Mouse (Mus musculus) lung, embryonic 16.5 days (tissue): Measurements from ENCODE around the gene Rtn4. TPM values are rescaled to one million over a fixed set of nuclear protein-coding genes. Genes with fewer than 3 reads are reported as not detected.

ENCODE experiments used
- ATAC-seq: fragments of 200-750 bp; cut with Nextera tagmentation; 2 replicates; pipeline ENCODE4 v1.8.0; 2017; ENCODE audit warnings: low read depth, mild to moderate bottlenecking, moderate library complexity
- H3K27ac ChIP-seq: fragments of 300-500 bp; sonication (generic); 2 replicates; pipeline ENCODE4 v1.5.1; 2014; ENCODE audit warnings: mild to moderate bottlenecking, control low read depth, low read length
- H3K27me3 ChIP-seq: fragments of 300-500 bp; sonication (generic); 2 replicates; pipeline ENCODE4 v1.6.1; 2014; ENCODE audit warnings: low read depth, low read length, mixed read lengths; ENCODE audit not compliant: control insufficient read depth, insufficient read depth
- H3K36me3 ChIP-seq: fragments of 300-500 bp; sonication (generic); 2 replicates; pipeline ENCODE4 v1.6.1; 2014; ENCODE audit warnings: low read length; ENCODE audit not compliant: control insufficient read depth, insufficient read depth
- H3K4me1 ChIP-seq: fragments of 300-500 bp; sonication (generic); replicated peaks from 2 replicates; pipeline ENCODE4 v1.6.1; 2014; ENCODE audit warnings: low read length, mixed read lengths; ENCODE audit not compliant: control insufficient read depth, insufficient read depth
- H3K4me2 ChIP-seq: fragments of 300-500 bp; sonication (generic); 2 replicates; pipeline ENCODE4 v1.6.1; 2014; ENCODE audit warnings: low read depth, low read length, control low read depth
- H3K4me3 ChIP-seq: fragments of 300-500 bp; sonication (generic); 2 replicates; pipeline ENCODE4 v1.5.1; 2014; ENCODE audit warnings: mild to moderate bottlenecking, low read length, control low read depth
- H3K9ac ChIP-seq: fragments of 300-500 bp; sonication (generic); 2 replicates; pipeline ENCODE4 v1.6.1; 2014; ENCODE audit warnings: low read length, control low read depth
- H3K9me3 ChIP-seq: fragments of 300-500 bp; sonication (generic); 2 replicates; pipeline ENCODE4 v1.6.1; 2016; ENCODE audit warnings: low read length; ENCODE audit not compliant: control insufficient read depth
- WGBS: fragments of 180-500 bp; shearing (Covaris S2); extraction: QIAGEN DNeasy Blood & Tissue Kit; methylation state at CpG from one replicate; pipeline ENCODE4 v1.1.7; 2014; 5-methylcytosine and 5-hydroxymethylcytosine counted together
- polyA plus RNA-seq: library from polyadenylated mRNA; unstranded; fragments of >200 nt; fragmentation: Nextera tagmentation; extraction: Ambion mirVana; gene quantifications from 2 replicates; pipeline ENCODE4 v1.2.1, GENCODE M21; 2015

The Rtn4 gene
- polyA plus RNA-seq, 1 experiment from 2014 or later, result 43.0 TPM

- H3K9me3 ChIP-seq, result no peaks in the 10 kb centered on the region
- H3K4me2 ChIP-seq, result no peak overlapping the region
- H3K27ac ChIP-seq, result no peak overlapping the region
- no peaks in the 10 kb centered on the region for H3K36me3 ChIP-seq
- no peak overlapping the region for H3K9ac ChIP-seq
- no peak overlapping the region for H3K4me3 ChIP-seq
- no peaks in the 10 kb centered on the region for H3K27me3 ChIP-seq
- 74% methylated on average over 11 of the region's 11 CpGs for WGBS
- ATAC-seq, result no peak
- H3K4me1 ChIP-seq, result no peaks in the 10 kb centered on the region
Observed at GRCm38 (mm10) chr11:29766313-29766982, 73.7 kb downstream of the Rtn4 start.

GRCm38 (mm10) chr11:29768523-29768922 lies 75.8 kb downstream of the Rtn4 start:
- H3K27ac ChIP-seq, result no peak overlapping the region

GRCm38 (mm10) chr11:29770666-29771400 lies 78.1 kb downstream of the Rtn4 start:
- no peak overlapping the region for H3K4me3 ChIP-seq
- no peaks in the 10 kb centered on the region for H3K27me3 ChIP-seq
- no peak overlapping the region for H3K4me2 ChIP-seq
- H3K4me1 ChIP-seq, result no peaks in the 10 kb centered on the region
- peak; percentile 12; the same call in 1 of the 2 replicates for ATAC-seq
- H3K27ac ChIP-seq, result no peak overlapping the region
- no peak overlapping the region for H3K9ac ChIP-seq
- WGBS, result 40% methylated on average over 3 of the region's 3 CpGs
- no peaks in the 10 kb centered on the region for H3K9me3 ChIP-seq
- no peaks in the 10 kb centered on the region for H3K36me3 ChIP-seq

More at GRCm38 (mm10) chr11:29768523-29768922, 75.8 kb downstream of the Rtn4 start:
- H3K4me1 ChIP-seq, result no peaks in the 10 kb centered on the region
- H3K4me3 ChIP-seq, result no peak overlapping the region
- no peak for ATAC-seq
- no peaks in the 10 kb centered on the region for H3K27me3 ChIP-seq
- no peaks in the 10 kb centered on the region for H3K9me3 ChIP-seq
- no peaks in the 10 kb centered on the region for H3K36me3 ChIP-seq
- no peak overlapping the region for H3K9ac ChIP-seq
- no peak overlapping the region for H3K4me2 ChIP-seq

GRCm38 (mm10) chr11:29772279-29772678 lies 79.5 kb downstream of the Rtn4 start:
- Histone ChIP-seq H3K36me3 (no peaks in the 10 kb centered on the region), H3K4me3 (no peak overlapping the region), H3K9me3 (no peaks in the 10 kb centered on the region), H3K27me3 (no peaks in the 10 kb centered on the region), H3K4me2 (no peak overlapping the region), H3K4me1 (no peaks in the 10 kb centered on the region), H3K9ac (no peak overlapping the region), H3K27ac (no peak overlapping the region)
- 51% methylated on average over 1 of the region's 1 CpGs for WGBS
- ATAC-seq, result no peak

- no peaks in the 10 kb centered on the region for H3K27me3 ChIP-seq
- H3K4me1 ChIP-seq, result no peaks in the 10 kb centered on the region
- no peak overlapping the region for H3K9ac ChIP-seq
- WGBS, result 38% methylated on average over 2 of the region's 2 CpGs
- ATAC-seq, result no peak
- no peaks in the 10 kb centered on the region for H3K36me3 ChIP-seq
- H3K27ac ChIP-seq, result no peak overlapping the region
- no peak overlapping the region for H3K4me3 ChIP-seq
- no peaks in the 10 kb centered on the region for H3K9me3 ChIP-seq
- H3K4me2 ChIP-seq, result no peak overlapping the region
Observed at GRCm38 (mm10) chr11:29774296-29774695, 81.5 kb downstream of the Rtn4 start.

GRCm38 (mm10) chr11:29774760-29775159 lies 82.0 kb downstream of the Rtn4 start:
- Histone ChIP-seq H3K9me3 (no peaks in the 10 kb centered on the region), H3K4me1 (no peaks in the 10 kb centered on the region), H3K27ac (no peak overlapping the region), H3K27me3 (no peaks in the 10 kb centered on the region), H3K4me2 (no peak overlapping the region), H3K36me3 (no peaks in the 10 kb centered on the region), H3K9ac (no peak overlapping the region), H3K4me3 (no peak overlapping the region)
- 63% methylated on average over 2 of the region's 2 CpGs for WGBS
- ATAC-seq, result no peak

GRCm38 (mm10) chr11:29777964-29778363 lies 85.2 kb downstream of the Rtn4 start:
- Histone ChIP-seq H3K27ac (no peak overlapping the region), H3K4me2 (no peak overlapping the region), H3K4me1 (no peaks in the 10 kb centered on the region), H3K27me3 (no peaks in the 10 kb centered on the region), H3K36me3 (no peaks in the 10 kb centered on the region), H3K9ac (no peak overlapping the region), H3K4me3 (no peak overlapping the region), H3K9me3 (no peaks in the 10 kb centered on the region)
- ATAC-seq, result 0 out of 2 replicates have a peak, but pooled peaks have one; percentile 26

GRCm38 (mm10) chr11:29778936-29779335 lies 86.2 kb downstream of the Rtn4 start:
- Histone ChIP-seq H3K4me2 (no peak overlapping the region), H3K9ac (no peak overlapping the region), H3K36me3 (no peaks in the 10 kb centered on the region), H3K4me3 (no peak overlapping the region), H3K9me3 (no peaks in the 10 kb centered on the region), H3K27me3 (no peaks in the 10 kb centered on the region), H3K27ac (no peak overlapping the region), H3K4me1 (no peaks in the 10 kb centered on the region)
- ATAC-seq, result no peak
- WGBS, result 59% methylated on average over 3 of the region's 3 CpGs

GRCm38 (mm10) chr11:29779409-29780026 lies 86.8 kb downstream of the Rtn4 start:
- ATAC-seq, result no peak
- Histone ChIP-seq H3K27me3 (no peaks in the 10 kb centered on the region), H3K27ac (no peak overlapping the region), H3K4me1 (no peaks in the 10 kb centered on the region), H3K9ac (no peak overlapping the region), H3K4me2 (no peak overlapping the region), H3K36me3 (no peaks in the 10 kb centered on the region), H3K4me3 (no peak overlapping the region), H3K9me3 (no peaks in the 10 kb centered on the region)
- 41% methylated on average over 2 of the region's 2 CpGs for WGBS
